Mouse (Mus musculus) heart, adult 2 months (tissue): ENCODE measurements around the gene Tpcn1.
A peak's percentile ranks its signal among the peaks of the same experiment; 100 is the strongest.

Experiments
- CTCF ChIP-seq: fragments of 200-600 bp; IDR thresholded peaks from 2 replicates; pipeline ENCODE4 v1.8.1; 2022; ENCODE audit warnings: antibody characterized with exemption, mild to moderate bottlenecking, moderate library complexity
- POLR2A ChIP-seq: fragments of 200-500 bp; IDR thresholded peaks from 2 replicates; pipeline ENCODE4 v1.6.1; 2011; ENCODE audit warnings: mild to moderate bottlenecking, low read depth, low read length, control low read depth; ENCODE audit not compliant: insufficient read depth

DNA sequence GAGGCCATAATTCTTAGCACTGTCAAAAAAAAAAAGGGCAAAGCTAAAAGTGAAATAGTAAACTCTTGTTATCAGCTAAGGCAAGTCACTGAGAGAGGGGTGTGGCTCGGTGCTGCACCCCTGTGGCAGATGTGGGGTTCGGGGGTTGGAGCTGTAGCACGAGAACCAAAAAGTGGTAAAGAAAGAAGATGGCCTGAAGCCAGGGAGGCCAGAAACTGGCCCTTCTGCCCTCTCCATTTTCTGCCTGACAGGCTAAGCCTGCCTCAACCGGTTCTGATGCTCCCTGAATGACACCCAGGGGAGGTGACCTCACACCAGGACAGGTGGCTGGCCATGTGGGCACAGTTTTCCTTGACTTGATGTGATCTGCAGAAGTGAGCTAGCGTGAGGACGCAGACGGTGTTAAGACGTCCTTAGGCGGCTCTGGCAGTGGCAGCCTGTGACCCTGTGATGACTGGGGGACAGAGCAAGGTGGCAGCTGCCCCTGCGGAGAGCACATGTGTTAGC, 10.5 kb downstream of the Tpcn1 start:
- peak; percentile 41 for TF ChIP-seq CTCF
- no peak for TF ChIP-seq POLR2A
